Mouse (Mus musculus): ENCODE results near the gene Kcnq5. TPM values are rescaled to one million over a fixed set of nuclear protein-coding genes. Genes with fewer than 3 reads are reported as not detected.
A peak's percentile ranks its signal among the peaks of the same experiment; 100 is the strongest.

The Kcnq5 gene
- polyA plus RNA-seq, 1 experiment from 2014 or later = 0.30 TPM

DNA sequence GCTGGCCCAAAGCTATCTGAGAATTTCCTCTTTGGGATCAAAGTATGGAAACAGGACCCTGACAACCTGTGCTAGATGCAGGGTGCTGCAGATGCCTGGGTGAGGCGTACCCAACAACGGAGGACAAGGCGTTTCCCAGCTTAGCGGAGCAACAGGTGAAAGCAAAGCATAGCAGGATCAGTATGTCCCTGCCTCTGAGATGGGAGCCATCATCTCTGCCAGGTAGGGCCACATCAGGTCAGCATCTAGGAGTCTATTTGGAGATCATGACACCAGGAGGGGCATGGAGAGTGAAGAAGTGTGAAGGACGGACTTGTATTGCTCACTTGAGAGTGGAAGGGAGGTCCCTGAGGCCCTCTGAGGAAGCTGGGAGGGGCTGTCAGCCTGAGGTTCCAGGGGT lies 505.8 kb downstream of the Kcnq5 start:
- no peak for ATAC-seq (ENCODE audit: low FRiP score)
- H3K4me2 ChIP-seq = no peak overlapping the region
- no peak overlapping the region for H3K4me3 ChIP-seq (ENCODE audit: low read depth, low read length)
- H3K27ac ChIP-seq (ENCODE audit: low read depth, low read length) = no peak overlapping the region
- no peaks in the 10 kb centered on the region for H3K9me3 ChIP-seq (ENCODE audit: control insufficient read depth, low read length)
- no peaks in the 10 kb centered on the region for H3K36me3 ChIP-seq (ENCODE audit: control insufficient read depth, insufficient read depth, low read length)
- DNase-seq (ENCODE audit: low spot score, missing footprints) = peak; percentile 1
- no peaks in the 10 kb centered on the region for H3K27me3 ChIP-seq (ENCODE audit: control insufficient read depth, insufficient read depth, low read length)
- H3K9ac ChIP-seq (ENCODE audit: low read length) = no peak overlapping the region
- WGBS = 88% methylated on average over 5 of the region's 5 CpGs
- no peaks in the 10 kb centered on the region for H3K4me1 ChIP-seq (ENCODE audit: control insufficient read depth, insufficient read depth, low read length)

DNA sequence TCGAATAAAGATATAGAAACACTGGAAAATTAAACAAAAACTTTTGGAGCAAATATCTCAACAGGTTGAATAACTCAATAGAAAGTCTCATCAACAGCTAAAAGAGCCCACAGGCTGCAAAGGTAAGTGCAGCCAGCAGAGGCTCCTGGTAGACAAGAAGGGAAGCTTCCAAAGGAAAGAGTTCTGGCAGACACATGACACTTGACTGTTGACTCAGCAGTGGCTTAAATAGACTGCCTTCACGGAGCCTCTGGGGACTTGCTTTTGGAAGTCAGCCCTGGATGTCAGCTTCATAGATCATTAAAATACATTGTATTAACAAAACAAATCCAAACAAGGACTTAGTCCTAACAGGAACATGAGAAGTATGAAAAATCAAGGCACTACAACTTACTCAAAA lies 513.5 kb downstream of the Kcnq5 start:
- WGBS = 69% methylated on average over 2 of the region's 2 CpGs
- Histone ChIP-seq H3K27me3 (ENCODE audit: control insufficient read depth, insufficient read depth, low read length) (no peaks in the 10 kb centered on the region), H3K36me3 (ENCODE audit: control insufficient read depth, insufficient read depth, low read length) (no peaks in the 10 kb centered on the region), H3K4me1 (ENCODE audit: control insufficient read depth, insufficient read depth, low read length) (no peaks in the 10 kb centered on the region), H3K9me3 (ENCODE audit: control insufficient read depth, low read length) (no peaks in the 10 kb centered on the region), H3K9ac (ENCODE audit: low read length) (no peak overlapping the region), H3K27ac (ENCODE audit: low read depth, low read length) (no peak overlapping the region), H3K4me2 (no peak overlapping the region), H3K4me3 (ENCODE audit: low read depth, low read length) (no peak overlapping the region)
- ATAC-seq (ENCODE audit: low FRiP score) (no peak), DNase-seq (ENCODE audit: low spot score, missing footprints) (no peak)

DNA sequence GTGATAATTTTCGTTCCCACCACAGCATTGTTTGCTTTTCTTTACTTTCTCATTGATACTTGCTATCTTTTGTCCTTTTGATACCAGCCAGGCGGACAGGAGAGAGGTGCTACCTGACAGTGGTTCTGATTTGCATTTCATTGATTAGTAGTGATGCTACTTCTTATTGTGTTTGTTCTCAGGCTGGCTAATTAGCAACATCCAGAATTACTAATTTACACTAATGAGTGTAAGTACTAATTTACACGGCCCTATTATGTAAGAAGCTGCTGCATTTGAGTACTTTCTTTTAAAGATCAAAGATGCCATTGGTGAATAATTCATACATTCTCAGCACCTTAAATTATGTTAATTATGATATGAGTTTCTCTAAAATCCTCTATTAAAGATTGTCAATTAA lies 525.0 kb downstream of the Kcnq5 start:
- Histone ChIP-seq H3K27me3 (ENCODE audit: control insufficient read depth, insufficient read depth, low read length) (no peaks in the 10 kb centered on the region), H3K27ac (ENCODE audit: low read depth, low read length) (no peak overlapping the region), H3K4me2 (no peak overlapping the region), H3K9me3 (ENCODE audit: control insufficient read depth, low read length) (no peaks in the 10 kb centered on the region), H3K4me1 (ENCODE audit: control insufficient read depth, insufficient read depth, low read length) (no peaks in the 10 kb centered on the region), H3K36me3 (ENCODE audit: control insufficient read depth, insufficient read depth, low read length) (no peaks in the 10 kb centered on the region), H3K4me3 (ENCODE audit: low read depth, low read length) (no peak overlapping the region), H3K9ac (ENCODE audit: low read length) (no peak overlapping the region)
- WGBS = 80% methylated on average over 3 of the region's 3 CpGs
- no peak for DNase-seq (ENCODE audit: low spot score, missing footprints)
- ATAC-seq (ENCODE audit: low FRiP score) = no peak

DNA sequence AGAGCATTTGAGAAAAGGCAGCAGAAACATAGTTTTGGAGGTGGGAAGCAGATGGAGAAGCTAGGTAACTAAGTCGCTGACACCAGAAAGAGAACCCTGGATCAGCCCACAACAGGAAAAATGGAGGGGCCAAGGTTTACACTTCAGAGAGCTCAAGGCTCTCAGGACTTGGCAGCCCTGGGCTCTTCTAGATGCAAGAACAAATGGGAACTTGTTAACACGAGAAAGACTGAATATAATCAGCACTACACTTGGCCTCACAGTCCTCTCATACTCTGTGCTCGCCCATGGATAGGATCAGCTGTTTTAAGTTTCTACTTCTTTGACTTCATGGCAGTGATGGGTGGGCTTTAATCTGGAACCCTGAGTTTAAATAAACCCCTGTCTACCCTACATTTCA lies 526.9 kb downstream of the Kcnq5 start:
- Histone ChIP-seq H3K4me2 (no peak overlapping the region), H3K9ac (ENCODE audit: low read length) (no peak overlapping the region), H3K4me1 (ENCODE audit: control insufficient read depth, insufficient read depth, low read length) (no peaks in the 10 kb centered on the region), H3K4me3 (ENCODE audit: low read depth, low read length) (no peak overlapping the region), H3K36me3 (ENCODE audit: control insufficient read depth, insufficient read depth, low read length) (no peaks in the 10 kb centered on the region), H3K27me3 (ENCODE audit: control insufficient read depth, insufficient read depth, low read length) (no peaks in the 10 kb centered on the region), H3K27ac (ENCODE audit: low read depth, low read length) (no peak overlapping the region), H3K9me3 (ENCODE audit: control insufficient read depth, low read length) (no peaks in the 10 kb centered on the region)
- WGBS = 68% methylated on average over 3 of the region's 3 CpGs
- ATAC-seq (ENCODE audit: low FRiP score) (no peak), DNase-seq (ENCODE audit: low spot score, missing footprints) (no peak)

DNA sequence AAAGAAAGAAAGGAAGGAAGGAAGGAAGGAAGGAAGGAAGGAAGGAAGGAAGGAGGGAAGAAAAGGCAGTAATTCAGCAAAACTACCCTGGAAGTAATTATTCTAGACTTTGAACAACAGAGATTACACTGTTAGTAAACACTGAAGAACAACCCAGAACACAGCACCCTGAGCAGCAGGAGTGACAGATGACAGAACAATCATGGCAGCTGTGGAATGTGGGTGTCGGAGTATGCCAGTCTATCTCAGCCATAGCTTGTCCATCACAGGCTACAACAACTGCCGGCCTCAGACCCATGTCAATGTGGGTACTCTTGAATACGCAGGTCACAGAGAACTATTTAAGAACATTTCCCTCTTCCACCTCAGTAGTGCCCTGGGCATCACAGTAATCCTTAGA lies 530.1 kb downstream of the Kcnq5 start:
- WGBS = 86% methylated on average over 3 of the region's 3 CpGs
- Histone ChIP-seq H3K9ac (ENCODE audit: low read length) (no peak overlapping the region), H3K4me1 (ENCODE audit: control insufficient read depth, insufficient read depth, low read length) (no peaks in the 10 kb centered on the region), H3K9me3 (ENCODE audit: control insufficient read depth, low read length) (no peaks in the 10 kb centered on the region), H3K27ac (ENCODE audit: low read depth, low read length) (no peak overlapping the region), H3K36me3 (ENCODE audit: control insufficient read depth, insufficient read depth, low read length) (no peaks in the 10 kb centered on the region), H3K4me2 (no peak overlapping the region), H3K27me3 (ENCODE audit: control insufficient read depth, insufficient read depth, low read length) (no peaks in the 10 kb centered on the region), H3K4me3 (ENCODE audit: low read depth, low read length) (no peak overlapping the region)
- DNase-seq (ENCODE audit: low spot score, missing footprints) (no peak), ATAC-seq (ENCODE audit: low FRiP score) (no peak)

DNA sequence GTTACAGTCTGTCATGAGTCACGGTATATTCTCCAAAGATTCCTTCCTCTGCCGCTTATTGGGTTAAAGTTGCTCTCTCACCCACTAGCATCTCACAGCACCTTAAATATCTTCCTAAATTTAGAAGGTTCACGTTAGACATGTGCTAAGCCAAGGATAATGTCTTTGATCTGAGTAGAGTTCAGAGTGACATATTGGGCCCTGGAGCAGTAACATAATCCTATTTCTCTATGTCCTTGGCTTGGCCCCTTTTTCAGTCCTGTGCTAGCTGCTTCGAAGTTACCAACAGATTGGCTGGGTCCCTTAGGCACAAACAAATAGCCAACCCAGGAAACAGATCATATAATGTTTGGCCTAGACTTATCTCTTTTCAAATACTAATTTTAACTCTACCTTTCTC lies 533.7 kb downstream of the Kcnq5 start:
- no peaks in the 10 kb centered on the region for H3K27me3 ChIP-seq (ENCODE audit: control insufficient read depth, insufficient read depth, low read length)
- no peak overlapping the region for H3K4me2 ChIP-seq
- no peaks in the 10 kb centered on the region for H3K9me3 ChIP-seq (ENCODE audit: control insufficient read depth, low read length)
- no peak overlapping the region for H3K27ac ChIP-seq (ENCODE audit: low read depth, low read length)
- WGBS = 84% methylated on average over 4 of the region's 4 CpGs
- no peak overlapping the region for H3K9ac ChIP-seq (ENCODE audit: low read length)
- H3K4me3 ChIP-seq (ENCODE audit: low read depth, low read length) = no peak overlapping the region
- ATAC-seq (ENCODE audit: low FRiP score) = no peak
- no peaks in the 10 kb centered on the region for H3K4me1 ChIP-seq (ENCODE audit: control insufficient read depth, insufficient read depth, low read length)
- H3K36me3 ChIP-seq (ENCODE audit: control insufficient read depth, insufficient read depth, low read length) = no peaks in the 10 kb centered on the region
- no peak for DNase-seq (ENCODE audit: low spot score, missing footprints)

DNA sequence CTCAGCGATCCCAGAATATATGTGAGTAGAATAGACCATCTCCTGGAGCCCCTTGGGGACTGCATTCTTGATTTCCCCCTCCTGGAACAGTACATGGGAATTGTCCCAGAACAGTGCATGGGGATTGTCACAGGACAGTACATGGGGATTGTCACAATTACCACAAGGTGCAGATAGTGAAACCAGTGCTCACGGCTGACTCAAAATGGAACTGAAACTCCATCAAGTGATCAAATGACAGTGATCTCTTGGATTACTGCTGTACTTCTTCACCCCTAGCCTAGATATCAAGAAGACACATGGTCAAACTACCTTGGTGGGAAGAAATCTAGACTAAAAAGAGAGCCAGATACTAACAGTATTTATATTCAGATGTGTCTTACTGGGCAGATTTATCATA lies 536.1 kb downstream of the Kcnq5 start:
- H3K27me3 ChIP-seq (ENCODE audit: control insufficient read depth, insufficient read depth, low read length) = no peaks in the 10 kb centered on the region
- no peaks in the 10 kb centered on the region for H3K4me1 ChIP-seq (ENCODE audit: control insufficient read depth, insufficient read depth, low read length)
- DNase-seq (ENCODE audit: low spot score, missing footprints) (no peak), ATAC-seq (ENCODE audit: low FRiP score) (no peak)
- 84% methylated on average over 2 of the region's 2 CpGs for WGBS
- no peak overlapping the region for H3K4me2 ChIP-seq
- no peak overlapping the region for H3K27ac ChIP-seq (ENCODE audit: low read depth, low read length)
- no peak overlapping the region for H3K9ac ChIP-seq (ENCODE audit: low read length)
- H3K36me3 ChIP-seq (ENCODE audit: control insufficient read depth, insufficient read depth, low read length) = no peaks in the 10 kb centered on the region
- H3K9me3 ChIP-seq (ENCODE audit: control insufficient read depth, low read length) = no peaks in the 10 kb centered on the region
- H3K4me3 ChIP-seq (ENCODE audit: low read depth, low read length) = no peak overlapping the region

DNA sequence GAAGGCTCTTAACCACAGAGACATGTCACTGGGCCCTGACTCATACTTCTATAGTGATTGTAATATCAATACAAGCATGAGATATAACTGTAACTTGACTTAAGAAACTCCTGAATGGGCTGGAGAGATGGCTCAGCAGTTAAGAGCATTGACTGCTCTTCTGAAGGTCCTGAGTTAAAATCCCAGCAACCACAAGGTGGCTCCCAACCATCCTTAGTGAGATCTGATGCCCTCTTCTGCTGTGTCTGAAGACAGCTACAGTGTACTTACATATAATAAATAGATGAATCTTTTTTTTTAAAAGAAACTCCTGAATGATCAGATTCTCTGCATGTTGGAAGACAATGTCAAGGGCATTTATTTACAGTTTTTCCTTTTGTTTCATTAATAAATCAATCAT lies 542.4 kb downstream of the Kcnq5 start:
- H3K4me1 ChIP-seq (ENCODE audit: control insufficient read depth, insufficient read depth, low read length) = no peaks in the 10 kb centered on the region
- DNase-seq (ENCODE audit: low spot score, missing footprints) = no peak
- no peak overlapping the region for H3K4me2 ChIP-seq
- no peak for ATAC-seq (ENCODE audit: low FRiP score)
- H3K9me3 ChIP-seq (ENCODE audit: control insufficient read depth, low read length) = no peaks in the 10 kb centered on the region
- H3K9ac ChIP-seq (ENCODE audit: low read length) = no peak overlapping the region
- no peaks in the 10 kb centered on the region for H3K27me3 ChIP-seq (ENCODE audit: control insufficient read depth, insufficient read depth, low read length)
- no peak overlapping the region for H3K27ac ChIP-seq (ENCODE audit: low read depth, low read length)
- no peaks in the 10 kb centered on the region for H3K36me3 ChIP-seq (ENCODE audit: control insufficient read depth, insufficient read depth, low read length)
- no peak overlapping the region for H3K4me3 ChIP-seq (ENCODE audit: low read depth, low read length)

DNA sequence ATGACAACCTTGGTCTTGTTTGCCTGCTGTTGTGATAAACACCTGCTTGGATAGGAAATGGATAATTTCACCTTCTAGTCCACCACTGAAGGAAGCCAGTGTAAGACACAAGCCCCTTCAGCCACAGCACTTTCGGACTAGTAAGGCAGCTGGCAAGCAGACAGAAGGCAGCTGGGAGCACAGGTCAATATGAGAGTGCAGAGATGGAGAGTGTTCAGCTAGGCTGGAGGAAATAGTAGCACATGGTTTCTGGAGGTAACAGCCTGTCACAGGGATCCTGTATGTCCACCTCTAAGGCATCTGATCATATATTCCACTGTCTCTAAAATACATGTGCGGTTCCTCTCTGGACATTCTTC lies 549.6 kb downstream of the Kcnq5 start:
- no peak for ATAC-seq (ENCODE audit: low FRiP score)
- Histone ChIP-seq H3K4me1 (ENCODE audit: control insufficient read depth, insufficient read depth, low read length) (no peaks in the 10 kb centered on the region), H3K9me3 (ENCODE audit: control insufficient read depth, low read length) (no peaks in the 10 kb centered on the region), H3K4me3 (ENCODE audit: low read depth, low read length) (no peak overlapping the region), H3K27me3 (ENCODE audit: control insufficient read depth, insufficient read depth, low read length) (no peaks in the 10 kb centered on the region), H3K27ac (ENCODE audit: low read depth, low read length) (no peak overlapping the region), H3K36me3 (ENCODE audit: control insufficient read depth, insufficient read depth, low read length) (no peaks in the 10 kb centered on the region), H3K9ac (ENCODE audit: low read length) (no peak overlapping the region), H3K4me2 (no peak overlapping the region)
- 92% methylated on average over 2 of the region's 2 CpGs for WGBS
- DNase-seq (ENCODE audit: low spot score, missing footprints) = no peak

Data from midbrain, embryonic 11.5 days (tissue).